Mouse (Mus musculus): ENCODE results near the gene Pkp2.
A peak's percentile ranks its signal among the peaks of the same experiment; 100 is the strongest.

Gene Pkp2

GRCm38 (mm10) chr16:16261481-16261880, 48.4 kb downstream of the Pkp2 start:
- DNase-seq (ENCODE audit: low read depth), result no peak

GRCm38 (mm10) chr16:16262436-16262835, 49.3 kb downstream of the Pkp2 start:
- DNase-seq (ENCODE audit: low read depth), result no peak

- no peak for DNase-seq (ENCODE audit: low read depth)
Observed at GRCm38 (mm10) chr16:16272978-16273377, 59.9 kb downstream of the Pkp2 start.

GRCm38 (mm10) chr16:16273752-16274151, 60.6 kb downstream of the Pkp2 start:
- no peak for DNase-seq (ENCODE audit: low read depth)

GRCm38 (mm10) chr16:16302369-16303137, 89.4 kb downstream of the Pkp2 start, which contains the start of gene Yars2:
Gene Yars2 (plus strand): TSS chr16:16302965.
- DNase-seq (ENCODE audit: low read depth), result peak; percentile 96

- DNase-seq (ENCODE audit: low read depth), result peak; percentile 56
Observed at GRCm38 (mm10) chr16:16303138-16303827, 90.2 kb downstream of the Pkp2 start.

GRCm38 (mm10) chr16:16303888-16304287, 90.8 kb downstream of the Pkp2 start:
- DNase-seq (ENCODE audit: low read depth), result peak; percentile 57

GRCm38 (mm10) chr16:16311319-16311718, 98.2 kb downstream of the Pkp2 start:
- DNase-seq (ENCODE audit: low read depth), result no peak

Data from NIH3T3 (cell line).